Mouse (Mus musculus) neutrophil, adult 5-6 weeks (primary cell): ENCODE measurements around the gene Il5ra. TPM values are rescaled to one million over a fixed set of nuclear protein-coding genes. Genes with fewer than 3 reads are reported as not detected.

Experiments
- ATAC-seq: fragments of 151-379, 151-347 bp; 2 replicates; pipeline ENCODE4 v1.8.0; 2017; ENCODE audit warnings: mild to moderate bottlenecking, moderate TSS enrichment; ENCODE audit not compliant: insufficient number of reproducible peaks, poor library complexity, low FRiP score, severe bottlenecking; ENCODE audit errors: extremely low read depth
- total RNA-seq: library from RNA; stranded (forward); fragments of 200-1000 nt; gene quantifications from 2 replicates; pipeline ENCODE4 v1.2.3, GENCODE M21; 2017

The Il5ra gene
- total RNA-seq, 1 experiment from 2014 or later = 25.5 TPM

DNA sequence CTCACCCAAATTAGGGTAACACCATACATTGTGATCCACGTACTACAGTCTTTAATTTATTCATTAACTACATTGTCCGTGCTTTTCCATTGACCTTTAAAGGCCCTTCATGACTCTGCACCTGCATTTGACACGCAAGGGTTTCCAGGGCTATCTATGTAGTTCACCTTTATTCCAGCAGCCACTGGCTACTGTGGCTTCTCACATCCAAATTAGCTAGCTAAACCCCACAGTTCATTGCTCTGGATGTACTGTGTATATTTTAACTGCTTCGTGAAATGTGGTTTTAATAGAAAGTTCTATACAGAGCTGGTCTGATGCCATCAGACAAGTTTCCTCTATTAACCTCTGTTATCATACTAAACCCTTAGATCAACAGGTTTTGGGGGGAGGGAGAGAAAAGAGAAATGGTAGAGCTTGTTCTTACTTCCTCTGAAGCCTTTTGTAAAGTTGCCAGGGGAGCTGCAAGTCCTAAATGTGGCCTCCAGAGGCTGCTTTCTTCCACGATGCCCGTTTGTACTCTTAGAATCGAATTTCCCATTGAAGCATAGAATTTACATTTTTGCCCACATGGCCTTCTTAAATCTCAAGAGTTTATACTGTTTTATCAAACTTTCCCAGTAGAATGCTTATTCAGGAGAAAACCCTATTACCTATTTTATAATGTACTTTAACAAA lies 5.1 kb downstream of the Il5ra start:
- ATAC-seq = peak; percentile 68; the same call in 1 of the 2 replicates

DNA sequence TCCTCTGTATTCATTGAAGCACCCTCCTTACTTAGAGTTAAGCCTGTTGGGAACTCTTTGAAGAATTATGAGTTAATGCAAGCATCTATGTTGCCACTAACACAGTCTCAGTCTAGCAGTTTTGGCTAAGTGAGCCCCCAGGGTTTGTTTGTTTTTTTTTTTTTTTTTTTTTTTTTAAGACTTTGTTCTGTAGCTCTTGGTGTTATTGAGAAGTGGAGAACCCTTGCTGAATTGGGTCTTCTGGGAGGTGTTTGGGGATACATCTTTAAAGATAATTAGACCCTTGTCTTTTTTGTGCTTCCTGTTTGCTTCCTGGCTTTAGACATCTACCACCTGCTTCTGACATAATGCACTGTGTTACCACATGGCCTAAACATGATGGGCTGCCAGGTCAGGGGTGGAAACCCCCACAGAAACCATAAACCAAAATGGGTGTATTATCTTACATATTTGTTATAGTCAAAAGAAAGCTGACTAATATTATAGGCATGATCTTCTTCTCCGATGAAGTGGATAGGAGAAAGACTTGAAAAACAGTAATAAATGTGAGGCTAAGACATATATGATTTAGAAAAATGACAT lies 8.5 kb downstream of the Il5ra start:
- ATAC-seq = no peak

DNA sequence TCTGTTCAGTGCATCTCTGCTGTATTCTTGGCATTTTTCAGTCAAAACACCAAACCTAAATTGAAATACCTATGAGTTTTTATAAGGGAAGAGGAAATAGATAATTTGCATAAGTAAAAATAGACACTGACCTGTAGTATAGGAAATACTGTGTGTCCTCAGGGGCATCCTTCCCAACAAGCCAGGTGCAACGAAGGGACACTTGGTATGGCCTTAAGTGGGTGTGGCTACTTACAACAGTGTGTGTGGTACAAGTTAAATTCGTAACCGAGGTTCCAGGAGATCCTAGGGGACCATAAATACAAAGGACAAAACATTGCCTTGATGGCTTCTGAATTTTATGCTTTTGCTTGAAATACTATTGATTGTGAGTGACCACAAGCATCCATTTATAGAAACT lies 10.6 kb downstream of the Il5ra start:
- ATAC-seq = no peak

DNA sequence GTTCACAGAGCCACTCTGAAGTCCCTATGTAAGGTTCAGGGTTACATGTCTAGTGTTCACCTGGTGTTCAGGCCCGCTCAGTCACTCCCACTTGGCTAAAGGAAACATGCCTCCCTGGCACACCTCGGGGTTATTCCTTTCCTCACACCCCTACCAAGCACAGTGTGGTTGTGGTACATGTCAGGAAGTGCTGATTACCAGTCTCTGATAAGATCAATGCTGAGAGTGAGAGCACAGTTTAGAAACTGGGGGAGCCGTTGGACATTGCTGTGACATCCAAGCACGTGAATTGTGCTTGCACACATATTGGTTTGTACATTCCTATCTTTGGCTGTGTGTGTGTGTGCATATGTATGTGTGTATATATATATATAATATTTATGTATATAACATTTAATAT lies 16.3 kb downstream of the Il5ra start:
- no peak for ATAC-seq

DNA sequence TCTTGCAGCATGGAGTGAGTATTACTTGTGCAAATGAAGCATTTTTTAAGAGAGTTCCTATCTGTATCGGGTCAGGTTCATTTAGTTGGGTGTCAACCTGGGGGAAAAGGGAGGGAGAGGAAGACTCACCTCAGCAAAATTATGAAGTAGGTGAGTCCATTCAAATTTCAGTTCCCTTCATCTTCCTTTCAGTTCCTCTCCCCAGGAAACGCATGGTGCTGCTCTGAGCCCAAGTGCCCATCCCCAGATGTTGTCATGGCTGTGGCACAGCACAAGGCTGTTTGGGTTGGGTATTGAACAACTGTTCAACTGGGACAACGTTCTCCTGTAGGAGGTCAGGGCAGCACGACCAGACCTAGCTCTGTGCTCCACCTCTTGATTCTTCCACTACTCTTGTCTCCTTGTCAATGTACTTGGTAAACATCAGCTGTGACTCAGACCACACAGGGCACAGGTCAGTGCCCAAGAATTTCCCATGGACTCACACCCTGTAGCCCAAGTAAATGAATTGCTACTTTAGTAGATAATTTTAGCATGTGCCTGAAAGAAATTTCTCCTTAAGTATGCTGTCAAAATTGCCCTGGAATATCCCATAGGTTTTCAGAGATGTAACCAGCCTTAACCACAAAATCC lies 19.0 kb downstream of the Il5ra start:
- ATAC-seq = peak; percentile 58; the same call in 1 of the 2 replicates

DNA sequence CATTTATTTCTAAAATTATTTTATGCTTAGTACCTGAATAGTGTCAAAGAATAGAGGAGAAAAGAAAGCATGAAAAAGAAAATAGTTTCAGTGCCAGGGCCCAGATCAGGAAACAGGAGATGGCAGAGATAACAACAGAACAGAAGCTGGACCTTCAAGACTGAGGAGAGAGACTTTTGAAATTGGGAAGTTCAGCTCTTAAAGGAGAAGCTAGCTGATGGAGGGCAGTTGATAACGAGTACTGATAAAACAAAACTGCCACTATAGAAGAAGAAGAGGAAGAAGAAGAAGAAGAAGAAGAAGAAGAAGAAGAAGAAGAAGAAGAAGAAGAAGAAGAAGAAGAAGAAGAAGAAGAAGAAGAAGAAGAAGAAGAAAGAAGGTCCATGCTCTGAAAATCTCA lies 21.1 kb downstream of the Il5ra start:
- no peak for ATAC-seq

DNA sequence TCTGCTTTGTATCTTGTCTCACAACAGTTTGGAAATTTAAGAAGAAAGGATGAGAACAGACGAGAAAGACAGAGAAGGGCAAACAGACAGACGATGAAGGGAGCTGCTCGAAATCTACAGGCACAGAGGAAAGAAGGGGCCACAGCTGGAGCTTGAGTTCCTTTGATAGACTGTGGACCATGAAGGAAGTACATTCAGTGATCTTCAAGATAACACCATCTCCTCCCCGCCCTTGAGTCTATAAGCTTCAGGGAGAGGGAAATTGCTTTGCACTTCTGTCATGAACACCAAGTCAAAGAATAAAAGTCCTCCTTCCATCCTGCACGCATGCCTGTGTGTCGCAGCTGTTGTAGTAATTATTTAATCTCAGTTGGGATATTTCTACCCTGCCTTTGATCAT lies 22.8 kb downstream of the Il5ra start:
- peak; percentile 7; the same call in 1 of the 2 replicates for ATAC-seq

DNA sequence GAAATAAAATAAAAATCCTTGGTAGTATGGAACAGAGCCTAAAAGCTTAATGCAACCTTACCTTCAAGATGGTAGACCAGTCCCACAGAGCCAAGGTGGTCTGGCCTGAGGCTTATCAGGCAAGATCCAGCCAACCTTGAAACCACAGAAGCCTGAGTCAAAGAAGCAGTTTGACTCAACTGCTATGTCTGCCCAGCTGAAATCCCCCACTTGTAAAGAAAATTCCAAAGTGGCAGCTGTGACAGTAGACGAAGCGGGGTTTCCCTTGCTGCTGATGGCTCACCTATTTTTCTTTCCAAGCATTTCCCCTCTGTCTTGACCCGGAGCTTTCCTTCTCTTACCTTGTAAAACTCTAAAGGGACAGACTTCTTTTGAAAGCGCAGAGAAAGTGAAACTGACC lies 23.2 kb downstream of the Il5ra start:
- ATAC-seq = peak; percentile 50; the same call in 1 of the 2 replicates

DNA sequence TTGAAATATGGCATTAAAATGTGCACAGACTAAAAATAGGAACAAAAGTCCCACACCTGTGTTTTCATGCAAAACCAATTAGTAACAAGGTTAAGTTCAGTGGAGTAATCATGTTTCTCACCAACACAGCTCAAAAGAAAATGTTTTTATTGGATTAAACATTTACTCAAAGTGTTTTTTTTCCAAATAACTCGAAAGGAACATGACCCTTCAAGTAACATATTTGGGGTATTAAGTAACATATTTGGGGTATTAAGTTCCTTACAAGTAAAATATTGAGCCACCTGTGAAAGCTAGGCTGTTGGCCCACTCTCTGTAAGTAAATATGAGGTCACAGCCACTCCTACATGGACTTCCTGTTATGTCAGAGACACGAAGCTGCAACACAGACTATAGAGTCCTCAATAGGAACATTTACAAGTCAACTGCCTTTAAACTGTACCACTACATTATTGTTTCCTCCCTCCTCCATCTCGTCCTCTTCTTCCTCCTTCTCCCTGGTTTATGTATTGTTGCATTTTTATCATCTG lies 43.3 kb downstream of the Il5ra start:
- no peak for ATAC-seq

DNA sequence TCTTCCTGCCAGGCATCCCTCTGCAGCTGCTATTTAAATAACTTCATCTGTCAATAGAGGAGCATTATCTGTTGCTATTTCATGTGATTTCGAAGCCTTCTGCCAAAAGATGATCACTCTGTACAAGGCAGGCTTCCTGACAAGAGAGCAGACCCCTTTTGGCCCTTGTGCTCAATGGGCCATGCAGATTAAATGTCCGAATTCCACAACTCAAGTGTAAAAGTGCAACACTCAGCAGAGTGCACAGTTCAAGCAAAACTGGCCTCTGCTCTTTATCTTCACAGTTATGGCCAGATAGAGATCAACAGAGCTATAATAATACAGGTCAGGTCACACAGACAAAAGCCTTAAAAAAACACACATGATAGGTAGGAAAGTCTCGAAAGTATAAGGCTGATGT lies 46.9 kb downstream of the Il5ra start:
- no peak for ATAC-seq

DNA sequence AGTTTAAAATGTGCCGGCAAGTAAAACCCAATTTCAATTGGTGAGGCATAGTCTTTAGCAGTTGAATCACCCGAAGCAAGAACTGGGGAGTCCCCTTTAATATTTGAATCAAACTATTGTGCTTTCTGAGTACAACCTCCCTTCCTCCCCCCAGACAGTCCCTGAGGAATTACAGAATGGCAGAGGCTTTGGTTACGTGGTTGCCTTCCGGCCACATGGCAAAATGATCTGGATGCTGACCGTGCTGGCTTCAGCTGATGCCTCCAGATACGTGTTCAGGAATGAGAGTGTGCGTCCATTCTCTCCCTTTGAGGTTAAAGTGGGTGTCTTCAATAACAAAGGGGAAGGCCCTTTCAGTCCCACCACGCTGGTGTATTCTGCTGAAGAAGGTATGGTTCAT lies 73.3 kb downstream of the Il5ra start:
- no peak for ATAC-seq

DNA sequence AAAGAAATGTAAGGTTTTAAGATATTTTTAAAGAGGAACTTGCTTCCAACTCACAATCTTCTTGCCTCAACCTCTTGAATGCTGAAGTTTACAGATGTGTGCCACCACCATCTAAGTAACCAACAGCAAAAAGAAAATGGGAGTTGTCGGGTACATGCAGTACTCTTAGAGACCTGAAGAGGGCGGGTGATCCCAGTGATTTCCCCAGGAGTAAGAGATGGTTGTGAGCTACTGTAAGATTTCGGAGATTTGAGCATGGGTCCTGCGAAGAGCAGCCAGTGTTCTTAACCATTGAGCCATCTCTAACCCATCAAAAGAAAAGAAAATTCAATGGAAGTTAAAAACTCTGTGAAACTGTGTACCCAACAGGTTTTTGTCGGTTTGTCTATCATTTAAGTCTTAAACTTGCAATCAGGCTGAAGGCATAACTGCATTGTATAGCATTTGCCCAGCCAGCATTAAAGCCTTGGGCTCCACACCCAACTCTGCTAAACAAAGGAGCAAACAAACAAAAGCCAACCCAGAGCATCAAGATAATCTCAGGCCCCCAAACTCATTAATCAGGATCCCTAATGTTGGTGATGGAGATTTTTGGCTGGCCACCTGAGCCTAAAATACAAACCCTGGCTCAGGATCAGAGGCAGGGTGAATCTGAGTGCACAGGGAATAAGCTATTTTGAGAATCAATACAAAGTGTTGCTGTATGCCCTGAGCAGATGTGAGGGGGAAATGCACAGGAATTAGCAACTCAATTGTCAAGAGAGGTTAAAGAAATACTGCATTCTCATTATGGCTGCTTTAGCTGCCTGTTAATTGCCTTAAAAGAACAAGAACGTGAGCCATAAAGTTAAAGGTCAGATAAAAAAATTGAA lies 84.8 kb downstream of the Il5ra start:
- ATAC-seq = peak; percentile 88

Other genes with a start within 250 kb of the Il5ra start
- gene Trnt1, start 20.1 kb upstream of the Il5ra start, total RNA-seq = 93.4 and 106 TPM in 2 replicates
- 83.9 and 84.3 TPM in 2 replicates for gene Crbn, start 51.0 kb upstream of the Il5ra start, total RNA-seq